Mouse (Mus musculus): Measurements from ENCODE around the gene Hid1. TPM values are rescaled to one million over a fixed set of nuclear protein-coding genes. Genes with fewer than 3 reads are reported as not detected.

The Hid1 gene
- polyA plus RNA-seq, 1 experiment from 2014 or later: 67.2 TPM

Other genes with a start within 250 kb of the Hid1 start
- 0.20 and 0.27 TPM in 2 replicates for gene Cd300lf, start 233.8 kb downstream of the Hid1 start, polyA plus RNA-seq (2015; fragmentation: Nextera tagmentation; extraction: Ambion mirVana)
- 46.4 and 54.6 TPM in 2 replicates for gene Slc9a3r1, start 204.4 kb downstream of the Hid1 start, polyA plus RNA-seq (2015; fragmentation: Nextera tagmentation; extraction: Ambion mirVana)
- gene Tmem104, start 180.3 kb downstream of the Hid1 start, polyA plus RNA-seq (2015; fragmentation: Nextera tagmentation; extraction: Ambion mirVana): 12.6 and 15.3 TPM in 2 replicates
- gene Nat9, start 179.9 kb downstream of the Hid1 start, polyA plus RNA-seq (2015; fragmentation: Nextera tagmentation; extraction: Ambion mirVana): 22.5 and 25.5 TPM in 2 replicates
- gene Grin2c, start 100.5 kb downstream of the Hid1 start, polyA plus RNA-seq (2015; fragmentation: Nextera tagmentation; extraction: Ambion mirVana): 0.21 and 0.26 TPM in 2 replicates
- 21.5 and 22.1 TPM in 2 replicates for gene Fdxr, start 90.7 kb downstream of the Hid1 start, polyA plus RNA-seq (2015; fragmentation: Nextera tagmentation; extraction: Ambion mirVana)
- gene Fads6, start 70.1 kb downstream of the Hid1 start, polyA plus RNA-seq (2015; fragmentation: Nextera tagmentation; extraction: Ambion mirVana): 0.96 and 1.0 TPM in 2 replicates
- 0.17 TPM in 1 of 2 replicates, not detected in the other for gene Otop2, start 60.6 kb downstream of the Hid1 start, polyA plus RNA-seq (2015; fragmentation: Nextera tagmentation; extraction: Ambion mirVana)
- 0.09 and 0.18 TPM in 2 replicates for gene Ush1g, start 45.7 kb downstream of the Hid1 start, polyA plus RNA-seq (2015; fragmentation: Nextera tagmentation; extraction: Ambion mirVana)
- gene Otop3, start 33.0 kb downstream of the Hid1 start, polyA plus RNA-seq (2015; fragmentation: Nextera tagmentation; extraction: Ambion mirVana): 0.75 and 0.90 TPM in 2 replicates
- 26.9 and 27.3 TPM in 2 replicates for gene Cdr2l, start 14.2 kb upstream of the Hid1 start, polyA plus RNA-seq (2015; fragmentation: Nextera tagmentation; extraction: Ambion mirVana)
- 182 and 191 TPM in 2 replicates for gene Mrpl58, start 36.0 kb upstream of the Hid1 start, polyA plus RNA-seq (2015; fragmentation: Nextera tagmentation; extraction: Ambion mirVana)
- 782 and 789 TPM in 2 replicates for gene Atp5h, start 52.2 kb upstream of the Hid1 start, polyA plus RNA-seq (2015; fragmentation: Nextera tagmentation; extraction: Ambion mirVana)
- gene Kctd2, start 52.4 kb upstream of the Hid1 start, polyA plus RNA-seq (2015; fragmentation: Nextera tagmentation; extraction: Ambion mirVana): 32.3 and 34.8 TPM in 2 replicates
- gene Trim80, start 72.8 kb upstream of the Hid1 start, polyA plus RNA-seq (2015; fragmentation: Nextera tagmentation; extraction: Ambion mirVana): not detected in 2 replicates
- 0.09 and 0.42 TPM in 2 replicates for gene Slc16a5, start 94.7 kb upstream of the Hid1 start, polyA plus RNA-seq (2015; fragmentation: Nextera tagmentation; extraction: Ambion mirVana)
- gene Armc7, start 107.9 kb upstream of the Hid1 start, polyA plus RNA-seq (2015; fragmentation: Nextera tagmentation; extraction: Ambion mirVana): 20.6 and 20.9 TPM in 2 replicates
- 98.4 and 108 TPM in 2 replicates for gene Nt5c, start 124.1 kb upstream of the Hid1 start, polyA plus RNA-seq (2015; fragmentation: Nextera tagmentation; extraction: Ambion mirVana)
- 1,600 and 1,616 TPM in 2 replicates for gene Jpt1, start 146.6 kb upstream of the Hid1 start, polyA plus RNA-seq (2015; fragmentation: Nextera tagmentation; extraction: Ambion mirVana)
- 990 and 1,015 TPM in 2 replicates for gene Sumo2, start 168.5 kb upstream of the Hid1 start, polyA plus RNA-seq (2015; fragmentation: Nextera tagmentation; extraction: Ambion mirVana)
- gene Nup85, start 196.7 kb upstream of the Hid1 start, polyA plus RNA-seq (2015; fragmentation: Nextera tagmentation; extraction: Ambion mirVana): 106 and 118 TPM in 2 replicates
- gene Mrps7, start 236.2 kb upstream of the Hid1 start, polyA plus RNA-seq (2015; fragmentation: Nextera tagmentation; extraction: Ambion mirVana): 70.0 and 74.3 TPM in 2 replicates
- gene Gga3, start 236.3 kb upstream of the Hid1 start, polyA plus RNA-seq (2015; fragmentation: Nextera tagmentation; extraction: Ambion mirVana): 37.5 and 38.1 TPM in 2 replicates
- 11.2 and 12.9 TPM in 2 replicates for gene Mif4gd, start 245.2 kb upstream of the Hid1 start, polyA plus RNA-seq (2015; fragmentation: Nextera tagmentation; extraction: Ambion mirVana)

Data from midbrain, embryonic 15.5 days (tissue).